Mouse (Mus musculus) heart, postnatal 36 days (tissue): ENCODE measurements around the gene Nipbl. TPM values are rescaled to one million over a fixed set of nuclear protein-coding genes. Genes with fewer than 3 reads are reported as not detected.
A peak's percentile ranks its signal among the peaks of the same experiment; 100 is the strongest.
"Not testable (repeated sequence)": the region's sequence is repeated elsewhere in the genome, so short reads cannot be mapped to it uniquely, and the experiment has no call there.

Experiments
- DNase-seq, 2 experiments: peaks; one replicate each; pipeline ENCODE4 v3.0.0; 2021 to 2022
- intact Hi-C: fragments of 180-260 bp; cut with DNase I; formaldehyde crosslinking; loops from one replicate; pipeline ENCODE4 v1.15.1; 2025
- total RNA-seq, 2 experiments: library from RNA; stranded (reverse); gene quantifications; 2 replicates each; pipeline ENCODE4 v1.2.3; 2021

Nipbl gene
- total RNA-seq, 2 experiments from 2014 or later: 29.8 to 30.9 TPM

DNA sequence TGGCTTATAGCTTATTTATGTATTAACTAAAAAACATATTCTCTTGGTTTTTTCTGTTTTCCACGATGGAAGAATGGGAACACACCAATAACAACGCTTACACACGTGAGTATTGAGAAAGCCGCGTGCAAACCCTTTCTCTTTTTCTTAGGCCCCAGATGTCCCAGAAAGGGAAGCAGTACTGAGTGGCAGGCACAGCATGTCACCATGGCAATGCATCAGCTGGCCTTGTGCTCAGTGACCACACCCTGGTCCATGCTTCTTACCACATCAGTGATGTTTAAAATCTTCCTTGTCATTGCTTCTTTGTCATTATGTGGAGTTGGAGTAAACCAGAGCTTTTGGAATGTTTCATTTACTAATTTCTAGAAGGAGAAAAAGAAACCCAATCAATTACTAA lies 125.1 kb downstream of the Nipbl start:
- intact Hi-C loops: no loop called here
- DNase-seq: no peak

- intact Hi-C loops: no loop called here
These were observed 126.9 kb downstream of the Nipbl start for GRCm38 (mm10) chr15:8317381-8317780.

DNA sequence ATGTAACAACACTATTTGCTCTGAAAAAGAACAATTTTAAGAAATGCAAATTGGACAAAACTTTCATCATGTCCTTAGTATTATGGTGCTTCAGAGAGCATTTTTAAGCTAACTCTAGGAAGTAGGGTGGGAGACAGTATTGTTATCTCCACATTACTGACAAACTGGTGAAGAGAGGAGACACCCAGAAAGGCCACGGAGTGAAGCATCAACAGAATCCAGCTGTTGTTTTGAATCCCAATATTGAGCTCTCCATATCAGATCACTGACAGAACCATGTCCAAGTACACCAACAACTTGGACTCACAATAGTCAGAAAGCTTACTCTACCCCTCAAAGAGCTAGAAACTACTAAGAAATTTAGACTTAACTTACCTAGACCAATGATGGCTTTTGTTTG lies 138.8 kb downstream of the Nipbl start:
- no peak for DNase-seq
- intact Hi-C loops: no loop called here

More at GRCm38 (mm10) chr15:8317381-8317780, 126.9 kb downstream of the Nipbl start:
- no peak for DNase-seq

- intact Hi-C loops: no loop called here
- no peak for DNase-seq
These were observed 141.3 kb downstream of the Nipbl start for GRCm38 (mm10) chr15:8302944-8303343.

DNA sequence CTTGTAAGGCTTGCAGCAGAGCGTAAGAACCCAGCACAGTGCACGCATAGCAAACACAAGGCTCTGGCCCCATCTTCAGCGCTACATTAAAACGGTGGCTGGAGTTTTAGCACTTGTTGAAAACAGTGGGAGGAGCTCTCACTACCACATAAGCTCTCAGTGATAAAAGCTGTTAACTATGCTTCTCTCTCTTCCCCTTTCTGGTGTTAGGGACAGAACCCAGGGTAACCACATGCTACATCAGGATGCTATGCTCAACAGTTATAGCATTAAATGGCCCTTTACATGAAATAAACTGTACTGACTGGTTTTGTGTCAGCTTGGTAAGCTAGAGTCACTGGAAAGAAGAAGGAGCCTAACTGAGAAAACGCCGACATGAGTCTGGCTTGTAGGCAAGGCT lies 150.1 kb downstream of the Nipbl start:
- DNase-seq: no peak
- intact Hi-C loops: no loop called here

- intact Hi-C loops: no loop called here
These were observed 153.0 kb downstream of the Nipbl start for GRCm38 (mm10) chr15:8291251-8291650.

DNA sequence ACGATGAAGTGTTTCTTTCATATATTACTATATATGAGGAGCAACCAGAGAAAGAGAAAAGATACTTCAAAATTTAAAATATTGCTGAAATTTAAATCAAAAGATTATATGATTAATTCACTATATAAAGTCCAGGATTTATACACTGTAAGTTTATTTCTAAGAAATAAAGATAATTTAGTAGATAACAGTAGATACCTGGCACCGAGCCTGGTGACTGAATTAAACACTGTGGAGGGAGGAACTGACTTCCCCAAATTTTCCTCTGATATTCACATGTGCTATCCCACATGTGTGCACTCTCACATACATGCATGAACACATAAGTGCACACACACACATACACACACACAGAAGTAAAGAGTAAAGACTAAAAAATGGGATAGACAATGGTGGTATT lies 162.1 kb downstream of the Nipbl start:
- intact Hi-C loops: no loop called here
- no peak for DNase-seq

More at GRCm38 (mm10) chr15:8291251-8291650, 153.0 kb downstream of the Nipbl start:
- no peak for DNase-seq

GRCm38 (mm10) chr15:8281701-8282100 lies 162.6 kb downstream of the Nipbl start:
- no peak for DNase-seq
- intact Hi-C loops: no loop called here

- peak; percentile 58 to 66 for DNase-seq
- intact Hi-C loops: no loop called here
These were observed 164.2 kb downstream of the Nipbl start for GRCm38 (mm10) chr15:8279929-8280610.

DNA sequence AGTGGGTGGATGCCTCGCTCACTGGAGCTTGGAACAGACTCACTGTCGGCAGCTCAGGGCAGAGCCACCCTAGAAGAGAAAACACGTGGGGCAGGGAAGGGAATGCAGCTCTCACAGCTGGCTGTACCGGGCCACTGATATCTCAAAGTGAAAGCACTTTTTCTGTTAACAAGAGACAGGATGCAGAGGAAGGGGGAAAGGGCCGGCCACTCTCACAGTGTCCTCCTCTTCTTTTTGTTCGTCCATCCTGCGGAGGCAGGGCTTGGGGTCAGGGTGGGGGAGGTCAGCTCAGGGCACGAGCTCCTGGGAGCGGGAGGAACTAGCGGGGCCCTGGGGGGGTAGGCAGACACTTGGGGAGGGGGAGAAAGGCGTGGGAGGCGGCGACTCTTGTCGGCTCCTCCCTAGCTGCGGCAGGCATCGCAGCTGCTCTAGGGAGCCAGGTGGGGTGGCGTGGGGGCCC lies 164.9 kb downstream of the Nipbl start:
- intact Hi-C loops: no loop called here
- peak; percentile 20 for DNase-seq

DNA sequence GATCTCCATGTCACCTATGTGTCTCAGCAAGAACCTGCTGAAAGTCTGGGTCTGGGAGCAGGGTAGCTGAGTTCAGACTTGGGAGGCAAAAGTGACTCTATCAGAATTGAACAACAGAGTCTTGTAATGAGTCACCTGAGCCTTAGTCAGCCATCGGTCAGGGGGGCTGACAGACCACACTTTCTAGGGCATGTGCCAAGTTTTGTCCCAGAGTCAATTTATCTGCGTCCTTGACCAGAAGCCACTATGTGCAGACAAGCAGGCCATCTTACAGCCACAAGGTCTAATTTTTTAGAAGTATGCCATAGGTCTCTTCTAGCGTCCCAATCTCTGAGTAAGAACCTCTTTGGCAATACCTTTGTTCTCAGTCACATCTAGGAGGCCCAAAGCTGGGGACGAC lies 166.3 kb downstream of the Nipbl start:
- intact Hi-C loops, DNase-seq: not testable (repeated sequence)

DNA sequence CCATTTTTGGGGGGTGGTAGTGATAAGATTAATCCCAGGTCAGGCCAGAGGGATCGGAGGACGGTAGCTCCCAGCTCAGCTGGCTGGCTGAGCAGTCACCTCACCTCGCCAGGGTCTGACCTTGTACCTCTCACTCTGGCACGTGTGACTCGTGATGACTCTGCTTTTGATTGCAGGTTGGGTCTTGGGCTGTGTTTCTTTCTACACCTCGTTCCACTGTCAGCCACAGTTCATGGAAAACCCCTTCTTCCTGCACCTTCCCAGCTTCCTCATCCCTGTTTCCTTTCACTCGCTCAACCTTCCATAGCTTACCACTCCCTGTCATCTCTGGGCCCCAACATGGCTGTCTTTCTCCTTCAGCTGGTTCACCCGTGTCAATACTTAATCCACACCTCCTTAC lies 172.3 kb downstream of the Nipbl start:
- no peak for DNase-seq
- intact Hi-C loops: no loop called here

DNA sequence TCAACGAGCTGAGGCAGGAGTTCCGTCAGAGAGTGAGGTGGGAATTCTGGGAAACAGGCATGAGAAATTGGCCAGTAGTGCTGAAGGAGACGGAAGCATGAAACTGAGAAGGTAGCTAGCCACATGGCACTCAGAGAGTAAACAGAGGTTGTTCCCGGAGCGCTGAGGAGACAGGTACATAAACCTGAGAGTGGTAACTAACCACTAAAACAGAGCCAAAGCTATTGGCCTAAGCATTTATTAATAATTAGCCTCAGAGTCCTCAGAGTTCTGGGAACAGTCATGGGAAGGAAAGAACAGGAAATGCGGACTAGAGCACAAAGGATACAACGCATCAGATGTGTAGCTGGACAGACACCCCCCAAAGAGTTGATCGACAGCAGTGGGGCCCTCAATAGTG lies 176.0 kb downstream of the Nipbl start:
- intact Hi-C loops: no loop called here

DNA sequence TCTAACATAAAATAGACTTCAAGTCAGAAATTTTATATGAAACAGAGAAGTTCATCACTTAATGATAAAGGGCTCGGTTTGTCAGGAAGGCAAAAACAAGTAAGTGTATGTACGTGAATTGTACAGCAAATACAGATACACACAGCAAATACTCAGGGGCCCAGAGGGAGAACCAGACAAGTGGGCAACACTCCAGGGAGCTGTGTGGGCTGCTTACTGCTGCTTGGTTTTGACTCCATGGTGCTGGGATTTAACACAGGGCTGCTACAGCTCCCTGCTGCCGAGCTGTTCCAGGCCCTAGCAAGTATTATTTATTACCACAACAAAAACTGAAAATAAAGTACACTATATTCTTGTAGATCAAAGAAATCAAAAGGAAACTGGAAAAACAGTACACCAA lies 177.1 kb downstream of the Nipbl start:
- DNase-seq: no peak
- intact Hi-C loops: no loop called here

More for the DNA sequence above, 176.0 kb downstream of the Nipbl start:
- no peak for DNase-seq

DNA sequence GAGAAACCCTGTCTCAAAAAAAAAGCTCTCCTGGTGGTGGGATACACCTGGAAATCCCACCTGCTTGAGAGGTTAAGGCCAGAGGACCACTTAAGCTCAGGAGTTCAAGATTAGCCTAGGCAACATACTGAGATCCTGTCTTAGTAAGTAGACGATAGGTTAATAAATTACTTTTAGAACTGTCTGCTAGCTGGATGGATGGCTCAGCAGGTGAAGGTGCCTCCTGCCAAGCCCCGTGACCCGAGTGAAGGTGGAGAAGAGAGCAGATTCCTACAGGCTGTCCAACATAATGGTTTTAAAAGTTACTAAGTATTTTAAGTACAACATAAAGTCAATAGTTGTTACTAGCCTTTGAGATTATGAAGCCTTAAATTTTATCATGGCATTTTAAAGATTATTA lies 178.3 kb downstream of the Nipbl start:
- intact Hi-C loops: no loop called here
- no peak for DNase-seq

Other genes starting within 250 kb of the Nipbl start
- gene Gm2310, start 75.5 kb upstream of the Nipbl start, total RNA-seq: not detected